Mouse (Mus musculus) 3134 (cell line): ENCODE measurements around the gene Abcc8.
A peak's percentile ranks its signal among the peaks of the same experiment; 100 is the strongest.

ENCODE experiments used
- DNase-seq: peaks from one replicate; pipeline ENCODE4 v3.0.0-alpha.2; 2011; ENCODE audit warnings: low spot score; ENCODE audit not compliant: insufficient read length; ENCODE audit errors: extremely low read depth

Abcc8 gene

DNA sequence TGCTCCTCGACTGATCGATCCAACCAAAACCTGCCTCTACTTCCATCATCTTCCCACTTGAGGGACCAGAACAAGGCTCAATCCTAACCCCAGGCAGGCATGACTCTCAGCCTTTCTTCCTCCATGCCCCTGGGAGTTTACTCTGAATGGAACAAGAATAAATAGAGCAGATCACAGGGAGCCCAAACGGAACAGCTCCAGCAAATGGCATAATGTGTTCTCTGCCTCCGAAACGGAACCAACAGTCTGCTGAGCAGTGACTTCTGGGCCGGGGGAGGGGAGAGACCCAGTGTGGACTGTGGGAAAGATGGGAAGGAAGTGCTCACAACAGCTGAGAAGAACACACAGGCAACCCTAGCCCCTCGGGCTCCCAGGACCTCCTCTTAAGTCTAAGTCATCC is 22.1 kb downstream of the Abcc8 start:
- DNase-seq = no peak

DNA sequence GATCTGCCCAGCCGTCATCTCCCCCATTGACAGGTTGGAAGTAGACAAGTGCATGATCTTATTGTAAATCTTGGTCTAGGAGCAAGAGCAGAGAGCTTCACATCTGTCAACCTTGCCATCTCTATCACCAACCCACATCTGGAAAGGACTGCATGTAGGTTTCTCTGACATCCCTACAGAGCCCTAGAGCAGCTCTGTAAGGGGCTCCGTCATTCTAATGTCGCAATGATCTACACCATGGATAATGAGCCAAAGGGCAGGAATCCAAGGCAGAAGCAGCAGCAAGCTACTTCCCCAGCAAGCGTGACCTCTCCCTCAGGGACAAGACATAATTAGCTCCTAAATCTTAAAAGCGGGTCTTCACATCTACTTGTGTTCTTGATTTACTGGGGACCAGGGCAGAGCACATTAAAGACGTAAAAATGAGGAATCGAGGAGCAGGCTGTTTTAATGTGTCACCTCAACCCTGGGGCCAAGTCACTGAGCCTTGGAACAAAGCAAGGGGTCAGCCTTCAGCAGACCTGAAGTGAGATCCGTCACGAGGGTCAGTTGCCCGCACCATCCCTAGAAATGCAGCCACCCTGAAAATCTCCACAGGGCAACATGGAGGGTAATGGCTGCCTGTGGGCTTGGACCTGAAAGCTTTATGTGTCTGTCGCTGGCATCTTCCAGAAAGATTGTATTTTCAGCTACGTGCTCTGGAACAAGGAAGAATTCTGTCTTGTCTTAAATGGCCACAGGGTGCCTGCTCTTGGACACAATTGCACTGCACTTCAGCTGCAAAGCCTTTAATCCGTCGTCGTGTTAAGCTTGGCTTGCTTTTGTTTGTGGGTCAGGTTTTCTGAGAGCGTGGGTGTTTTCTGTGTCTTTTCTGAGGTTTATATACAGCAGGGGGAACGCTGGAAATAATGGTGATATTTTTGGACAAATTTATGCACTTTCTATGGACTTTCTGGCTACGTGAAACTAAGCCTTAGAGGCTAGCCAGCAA is 25.0 kb downstream of the Abcc8 start:
- DNase-seq = no peak

DNA sequence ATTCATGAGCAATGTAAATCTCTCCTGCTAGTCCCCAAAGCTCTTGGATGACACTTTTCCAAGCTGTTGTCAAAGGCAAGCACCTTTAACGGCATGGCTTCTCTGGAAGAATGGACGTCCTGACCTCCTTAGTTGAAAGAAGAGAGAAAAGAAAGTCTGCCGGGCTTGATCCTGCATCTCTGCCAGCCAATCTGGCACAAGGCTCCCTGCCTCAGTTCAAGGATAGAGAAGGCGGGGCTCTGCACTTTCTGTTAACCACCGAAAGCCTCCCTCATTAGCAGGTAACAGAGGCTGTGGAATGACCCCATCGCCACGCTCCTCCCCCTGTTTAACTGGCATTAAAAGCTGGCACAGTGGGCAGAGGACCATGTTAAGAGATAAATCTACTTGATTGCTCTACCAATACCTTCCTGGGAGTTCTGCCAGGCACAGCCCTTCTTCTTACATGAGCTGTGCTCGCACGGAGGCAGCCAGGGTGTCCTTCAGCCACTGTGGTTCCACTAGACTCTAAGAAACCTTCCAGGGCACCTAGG is 26.9 kb downstream of the Abcc8 start:
- no peak for DNase-seq

DNA sequence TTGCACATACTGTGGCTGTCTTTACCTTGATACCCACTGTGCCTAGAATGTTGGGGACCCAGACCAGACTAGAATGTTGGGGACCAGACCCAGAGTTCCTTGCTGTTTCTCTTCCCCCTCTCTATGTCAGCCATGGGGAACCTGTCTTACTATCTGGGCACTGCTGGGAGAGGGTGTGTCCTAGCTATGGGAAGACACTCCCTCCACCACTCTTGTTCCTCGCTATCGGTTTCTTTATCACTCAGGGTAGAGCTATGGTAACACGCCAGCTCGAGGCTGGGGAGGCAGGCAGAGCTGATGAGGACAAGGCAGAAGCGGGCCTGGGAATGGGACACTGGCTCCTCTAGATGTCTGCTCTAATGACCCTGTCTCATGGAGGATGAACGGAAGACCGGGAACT is 32.4 kb downstream of the Abcc8 start:
- no peak for DNase-seq

DNA sequence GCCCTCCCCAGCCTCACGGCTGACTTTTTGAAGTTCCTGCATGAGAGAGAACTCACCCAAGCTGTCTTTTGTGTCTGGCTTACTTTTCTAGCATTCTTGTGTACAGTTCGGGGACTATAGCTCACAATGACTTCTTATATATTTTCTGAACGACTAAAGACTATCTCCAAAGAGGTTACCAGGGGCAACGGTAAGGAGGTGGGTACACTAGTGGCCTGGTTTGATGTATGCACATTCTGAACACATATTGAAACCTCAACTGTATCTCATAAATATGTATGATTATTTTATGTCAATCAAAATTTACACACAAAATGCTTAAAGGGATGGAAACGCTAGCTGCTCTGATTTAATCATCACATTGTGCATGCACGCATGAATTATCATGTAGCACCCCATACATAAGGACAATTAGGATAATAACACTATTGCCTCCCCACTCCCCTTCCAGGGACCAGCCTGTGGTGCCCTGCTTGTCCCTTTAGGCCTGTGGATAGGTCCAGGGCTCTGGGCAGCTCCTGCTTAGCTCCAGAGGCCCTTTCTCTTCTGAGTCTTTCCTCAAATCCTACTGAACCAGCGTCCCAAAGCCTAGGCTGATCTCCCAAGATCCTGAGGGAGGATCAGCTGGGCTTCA is 33.0 kb downstream of the Abcc8 start:
- DNase-seq = no peak

DNA sequence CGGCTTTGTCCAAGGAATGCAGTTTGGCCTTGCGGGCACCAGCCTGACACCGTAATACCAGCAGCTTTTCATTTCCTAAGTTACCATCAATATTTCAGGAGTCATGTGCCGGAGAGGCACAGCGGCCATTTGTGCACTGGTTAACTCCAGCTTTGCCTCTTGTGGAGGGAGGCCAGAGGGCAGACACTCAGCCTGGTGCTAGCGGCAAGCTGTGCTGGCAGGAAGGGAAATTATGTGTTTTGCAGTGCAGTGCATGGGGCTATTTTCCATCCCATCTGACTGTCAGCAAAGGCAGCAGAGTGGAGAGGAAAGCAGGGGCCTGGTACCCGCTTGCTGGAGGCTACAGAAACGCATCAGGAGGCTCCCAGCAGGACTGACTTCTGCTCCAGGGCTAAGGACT is 35.8 kb downstream of the Abcc8 start:
- no peak for DNase-seq

DNA sequence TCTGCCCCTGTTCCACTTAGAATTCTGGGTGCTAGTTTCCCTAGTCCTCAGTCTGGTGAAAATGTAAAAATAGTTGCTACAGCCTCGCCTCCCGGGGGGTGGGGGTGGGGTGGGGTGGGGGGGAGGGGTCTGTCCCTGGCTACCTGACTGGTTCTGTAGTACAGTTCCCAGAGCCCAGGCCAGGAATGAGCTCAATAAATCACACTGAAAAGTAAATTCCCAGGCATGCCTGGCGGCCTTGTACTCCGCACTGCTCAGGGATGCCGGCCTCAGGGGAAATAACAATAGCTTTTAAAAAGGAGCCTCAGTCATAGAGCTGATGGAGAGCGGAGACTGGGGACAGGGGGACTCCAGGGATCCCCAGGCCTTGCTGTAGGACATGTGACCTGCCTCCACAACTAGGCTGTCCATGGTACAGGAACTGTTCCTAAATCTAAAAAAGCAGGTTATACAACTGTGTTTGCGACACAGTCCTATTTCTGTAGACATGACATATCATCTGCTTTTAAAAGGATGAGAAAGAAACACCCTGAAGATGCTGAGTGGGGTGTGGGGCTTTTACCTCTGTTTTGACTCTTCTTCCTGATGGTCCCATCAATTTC is 41.4 kb downstream of the Abcc8 start:
- no peak for DNase-seq

DNA sequence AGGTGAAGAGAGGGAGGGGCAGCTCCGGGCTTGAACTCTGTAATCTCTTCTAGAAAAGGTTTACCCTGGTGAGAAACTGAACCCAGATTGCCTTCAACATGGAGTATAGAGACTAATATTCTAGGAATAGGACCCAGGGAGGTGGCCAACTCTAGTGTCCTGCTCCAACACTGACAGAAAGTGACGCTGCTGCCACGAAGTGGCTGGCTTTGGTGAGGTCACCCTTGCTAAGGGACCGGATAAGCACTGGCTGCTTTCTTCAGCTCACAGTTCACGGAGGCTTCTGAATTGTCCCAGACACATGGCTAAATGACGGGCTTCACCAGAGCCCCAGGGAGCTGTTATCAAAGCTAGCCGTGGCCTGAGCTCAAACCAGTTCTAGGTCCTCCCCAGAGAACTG is 46.0 kb downstream of the Abcc8 start:
- no peak for DNase-seq

DNA sequence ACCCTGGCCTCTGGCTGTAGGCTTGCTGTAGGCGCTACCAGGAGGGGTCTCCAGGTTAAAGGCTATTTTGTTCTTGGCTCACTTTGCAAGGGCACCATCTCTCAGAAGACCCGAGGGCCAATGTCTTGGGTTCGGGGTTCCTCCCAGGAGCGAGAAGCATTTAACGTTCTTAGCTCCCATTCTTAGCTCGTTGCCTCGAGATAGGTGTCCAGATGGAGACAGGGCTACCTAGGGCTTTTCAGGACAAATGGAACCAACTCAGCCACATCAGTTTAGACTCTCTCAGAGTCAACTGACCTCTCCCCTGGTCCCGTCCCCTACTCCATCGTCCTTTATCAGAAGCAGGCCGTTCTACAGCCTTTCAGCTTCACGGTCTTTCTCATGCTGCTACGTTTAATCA is 47.6 kb downstream of the Abcc8 start:
- no peak for DNase-seq

DNA sequence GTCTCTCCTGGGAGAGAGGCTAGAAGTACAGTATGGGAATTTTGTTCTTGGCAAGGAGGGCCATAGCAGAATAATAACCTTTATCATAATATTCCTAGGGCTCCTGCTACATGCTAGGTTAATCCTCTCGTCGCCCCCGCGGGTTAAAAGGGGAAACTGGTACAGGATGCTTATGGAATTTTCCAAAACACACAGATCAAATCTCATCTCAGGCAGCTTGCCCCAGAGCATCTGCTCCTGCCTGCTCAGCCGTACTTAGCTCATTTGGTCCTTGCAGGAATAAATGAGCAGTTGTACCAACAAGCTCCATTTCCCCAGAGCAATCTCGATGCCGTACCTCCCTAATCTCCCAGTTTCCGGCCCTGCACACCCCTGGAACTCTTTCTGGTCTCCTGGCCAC is 48.0 kb downstream of the Abcc8 start:
- DNase-seq = no peak

DNA sequence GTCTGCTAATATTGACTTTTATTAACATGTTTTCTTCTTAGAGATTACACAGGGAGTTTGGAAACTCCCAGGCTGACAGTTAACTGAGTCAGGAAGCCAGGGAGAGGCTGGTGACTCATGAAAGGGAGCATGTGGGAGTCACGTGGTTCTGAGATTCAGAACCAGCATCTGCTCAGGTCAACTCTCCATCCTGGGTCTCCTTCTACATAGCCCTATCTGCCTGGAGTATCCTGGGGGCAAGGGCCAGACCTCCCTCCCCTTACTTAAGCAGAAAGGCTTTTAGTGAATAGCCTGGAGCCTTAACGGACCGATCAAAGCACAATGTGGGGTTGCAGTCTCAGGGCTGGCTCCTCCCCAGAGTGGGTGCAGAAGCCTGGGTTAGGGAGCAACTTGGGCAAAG is 48.6 kb downstream of the Abcc8 start:
- DNase-seq = peak; percentile 34

DNA sequence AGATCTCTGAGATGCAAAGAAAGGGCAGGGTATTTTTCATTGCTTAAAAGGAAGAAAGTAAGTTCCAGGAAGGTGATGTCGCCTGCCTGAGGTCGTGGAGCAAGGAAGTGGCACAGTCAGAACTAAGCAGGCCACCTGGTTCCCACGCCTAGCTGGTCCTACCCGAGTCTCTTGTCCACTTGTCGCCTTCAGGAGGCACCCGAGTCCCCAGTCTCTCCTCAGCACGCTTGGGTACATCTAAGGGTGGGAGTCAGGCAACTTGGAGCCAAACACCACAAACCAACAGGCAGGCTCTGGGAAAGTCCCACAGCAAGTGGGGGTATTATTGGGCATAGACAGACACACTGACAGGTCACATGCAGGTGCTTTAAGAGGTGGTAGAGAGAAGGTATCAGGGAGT is 49.1 kb downstream of the Abcc8 start:
- peak; percentile 26 for DNase-seq

DNA sequence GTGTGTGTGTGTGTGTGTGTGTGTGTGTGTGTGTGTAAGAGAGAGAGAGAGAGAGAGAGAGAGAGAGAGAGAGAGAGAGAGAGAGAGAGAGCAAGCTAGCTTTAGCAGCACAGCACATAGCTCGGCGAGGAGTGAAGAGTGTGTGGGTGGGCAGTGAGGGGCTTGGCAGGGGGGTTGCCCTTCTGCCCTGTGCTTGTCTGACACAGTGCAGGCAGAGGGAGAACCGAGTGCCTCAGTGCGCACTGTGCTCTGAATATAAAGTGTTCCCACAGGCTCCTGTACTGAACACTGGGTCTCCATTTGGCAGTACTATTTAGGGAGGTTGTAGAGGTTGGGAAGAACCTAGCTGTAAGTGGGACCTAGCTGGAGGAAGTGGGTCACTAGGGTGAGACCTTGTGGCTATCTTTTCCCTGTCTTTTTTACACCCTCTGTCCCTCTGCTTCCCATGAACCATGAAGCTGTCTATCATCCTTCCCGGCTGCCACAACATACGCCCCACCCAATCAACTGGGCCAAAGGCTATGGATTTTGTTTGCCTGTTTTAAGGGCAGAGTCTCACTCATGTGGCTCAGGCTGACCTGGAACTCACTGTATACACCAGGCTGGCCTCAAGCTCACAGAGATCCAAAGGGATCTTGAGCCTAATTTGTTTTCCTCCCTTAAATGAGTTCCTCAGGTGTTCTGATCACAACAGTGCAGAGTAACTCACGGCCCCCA is 50.2 kb downstream of the Abcc8 start:
- DNase-seq = no peak

DNA sequence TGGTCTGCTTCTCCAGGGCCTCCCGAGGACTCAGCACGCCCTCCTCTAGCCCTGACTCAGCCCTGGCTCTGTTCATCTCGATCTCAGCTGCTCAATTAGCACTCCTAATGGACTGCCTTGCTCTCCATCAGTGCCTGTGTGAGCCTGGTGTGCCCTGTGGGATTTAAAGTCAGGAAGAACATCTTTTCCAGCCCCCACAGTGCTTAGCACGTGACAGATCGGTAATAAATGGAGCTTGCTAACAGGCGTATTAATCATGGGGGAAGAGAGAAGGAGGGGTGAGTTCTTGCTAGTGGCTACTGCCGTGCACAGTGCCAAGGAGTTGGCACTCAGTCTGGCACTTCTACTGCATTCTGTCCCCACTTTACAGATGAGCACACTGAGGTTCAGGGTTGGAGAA is 51.6 kb downstream of the Abcc8 start:
- DNase-seq = no peak

DNA sequence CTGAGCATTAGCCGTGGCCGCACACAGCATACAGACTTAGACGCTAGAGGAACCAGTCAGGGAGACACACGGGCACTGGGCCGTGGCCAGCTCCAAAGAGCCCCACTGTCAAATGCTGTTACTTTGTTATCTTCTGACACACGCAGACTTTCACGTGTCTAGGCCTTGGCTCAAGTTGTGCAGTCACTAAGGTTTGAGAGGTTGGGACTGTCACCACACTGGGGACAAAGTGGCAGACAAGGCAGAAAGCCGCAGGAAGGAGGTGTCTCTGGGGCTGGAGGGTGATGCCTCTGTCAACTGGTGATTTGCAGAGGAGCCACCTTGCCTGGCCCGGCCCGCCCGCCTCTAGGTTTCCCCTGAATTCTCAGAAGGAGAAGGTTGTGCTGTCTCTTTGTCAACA is 54.5 kb downstream of the Abcc8 start:
- no peak for DNase-seq

DNA sequence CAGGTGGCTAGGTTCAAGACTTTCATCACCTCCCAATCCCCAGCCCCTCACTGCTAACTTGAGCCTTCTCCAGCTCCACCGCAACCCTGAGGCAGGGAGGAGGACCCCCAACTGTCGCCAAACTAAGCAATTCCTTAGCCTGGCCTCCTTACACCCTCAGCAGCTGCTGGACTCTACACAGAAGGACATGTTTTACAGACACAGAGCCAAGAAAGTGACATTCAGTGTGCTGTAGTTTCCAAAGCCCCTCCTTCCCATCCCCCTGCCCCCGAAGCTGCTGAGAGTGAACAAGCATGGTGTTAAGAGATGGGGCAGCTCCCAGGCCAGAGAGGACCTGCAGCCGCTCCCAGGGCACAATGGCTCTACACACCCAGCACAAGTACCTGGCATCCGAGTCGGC is 55.4 kb downstream of the Abcc8 start:
- DNase-seq = no peak

DNA sequence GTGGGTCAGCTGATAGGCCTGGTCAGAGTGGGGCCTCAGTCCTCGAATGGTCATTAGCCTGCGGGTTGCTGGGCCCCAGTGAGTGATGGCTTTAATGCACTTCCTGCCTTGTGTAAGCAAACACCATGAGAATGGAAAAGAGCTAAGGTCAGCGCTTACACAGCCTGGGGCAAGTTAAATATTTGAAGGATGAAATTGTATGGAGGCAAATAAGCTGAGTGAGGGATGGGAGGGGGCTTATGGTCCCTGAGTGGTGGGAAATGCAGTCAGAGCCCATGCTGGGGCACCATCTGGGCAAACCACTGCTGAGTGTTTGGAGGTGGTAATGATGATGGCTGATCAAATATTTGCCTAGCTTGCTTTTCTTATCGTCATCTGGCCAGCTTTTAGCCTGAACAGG is 56.9 kb downstream of the Abcc8 start:
- no peak for DNase-seq

DNA sequence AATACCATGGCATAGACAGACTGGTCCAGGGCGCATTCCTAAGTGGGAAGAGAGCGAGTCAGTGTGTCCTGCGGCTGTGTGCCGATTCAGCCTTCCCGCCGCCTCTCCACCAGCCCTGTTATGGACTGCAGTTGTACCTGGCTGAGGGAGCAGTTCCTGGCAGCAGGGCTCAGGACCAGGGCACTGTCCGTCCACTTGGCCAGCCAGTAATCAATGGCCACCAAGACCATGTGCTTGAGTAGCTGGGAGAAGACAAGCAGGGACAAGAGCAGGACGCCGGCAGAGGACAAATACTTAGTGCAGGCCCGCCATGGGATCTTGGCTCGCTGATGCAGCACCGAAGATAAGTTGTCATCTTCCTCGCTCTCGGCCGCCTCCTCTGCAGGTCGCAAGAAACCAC is 62.8 kb downstream of the Abcc8 start:
- DNase-seq = no peak

DNA sequence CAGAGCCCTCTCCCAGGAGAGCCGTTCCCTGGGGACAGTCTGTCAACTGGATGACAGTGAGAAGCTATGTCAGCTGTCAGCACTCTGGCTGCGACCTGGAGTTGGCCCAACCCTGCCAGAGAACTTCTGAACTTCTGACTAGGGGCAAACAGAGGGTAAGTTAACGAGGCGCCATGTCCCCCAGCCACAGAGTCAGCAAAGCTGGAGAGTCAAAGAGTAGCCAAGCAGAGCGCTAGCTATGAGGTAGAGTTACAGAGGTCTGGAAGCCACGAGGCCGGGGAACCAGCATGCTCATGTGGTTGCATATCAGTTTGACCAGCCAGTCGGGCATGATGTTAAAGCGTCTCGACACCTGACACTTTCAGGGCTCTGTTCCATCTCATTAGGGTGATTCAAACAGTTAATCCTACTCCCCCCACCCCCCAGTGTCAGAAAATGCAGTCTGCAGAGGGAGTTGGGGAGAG is 63.7 kb downstream of the Abcc8 start:
- no peak for DNase-seq

DNA sequence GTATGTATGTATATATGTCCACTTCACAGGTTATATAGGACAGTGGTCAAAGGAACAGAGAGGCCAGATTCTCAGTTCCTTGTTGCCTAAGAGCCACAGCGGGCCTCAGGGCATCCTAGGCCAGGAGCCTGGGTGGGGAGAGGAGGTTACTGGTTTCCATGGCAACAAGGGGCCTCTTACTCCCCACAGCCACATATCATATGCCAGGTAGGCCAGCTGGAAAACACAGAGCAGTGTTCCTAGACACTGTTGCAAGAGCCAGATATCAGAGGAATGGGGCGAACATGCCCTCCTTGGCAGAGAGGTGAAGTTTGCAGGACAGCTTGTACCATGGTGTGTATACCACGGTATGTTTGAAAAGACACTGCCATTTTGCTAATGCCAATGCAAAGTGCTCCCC is 66.4 kb downstream of the Abcc8 start:
- DNase-seq = no peak

DNA sequence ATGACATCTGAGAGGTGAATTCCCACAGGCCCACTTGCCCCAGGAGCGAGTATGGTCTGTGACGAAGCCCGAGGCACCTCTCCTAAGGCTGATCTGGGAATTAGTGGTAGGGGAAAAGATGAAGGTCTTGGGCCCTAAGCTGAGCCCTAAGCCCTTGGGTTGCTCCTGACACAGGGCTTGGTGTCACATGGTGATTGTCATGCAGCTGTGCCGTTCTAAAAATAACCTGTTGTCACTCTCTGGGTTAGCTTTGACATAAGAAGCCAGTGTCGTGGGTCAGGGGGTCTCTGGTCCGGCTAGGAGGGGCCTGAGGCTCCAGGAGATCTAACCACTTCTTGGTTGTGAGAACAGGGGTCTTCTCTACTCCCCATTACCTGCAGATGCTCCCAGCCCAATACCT is 67.9 kb downstream of the Abcc8 start:
- no peak for DNase-seq
